Mouse (Mus musculus): ENCODE measurements at regions not wholly inside any gene's neighbourhood (a gene's known extent, or its start where the extent isn't known, plus 50 kb on each side); places are given as distances from the start of the nearest gene placed in this dataset.

- H3K4me3 ChIP-seq (replicated peaks; ENCODE audit: low read length), result no peak overlapping the region
- 43% methylated on average over 5 of the region's 5 CpGs for WGBS
- no peaks in the 10 kb centered on the region for H3K4me1 ChIP-seq (replicated peaks; ENCODE audit: control insufficient read depth, insufficient read depth, low read length)
- H3K27ac ChIP-seq (ENCODE audit: low read length), result no peak overlapping the region
- ATAC-seq, result no peak
- H3K9me3 ChIP-seq (ENCODE audit: control insufficient read depth, low read length), result no peaks in the 10 kb centered on the region
- H3K27me3 ChIP-seq (replicated peaks; ENCODE audit: control insufficient read depth, insufficient read depth, low read length), result no peaks in the 10 kb centered on the region
- H3K4me2 ChIP-seq (ENCODE audit: low read length), result no peak overlapping the region
- H3K36me3 ChIP-seq (ENCODE audit: control insufficient read depth, insufficient read depth), result no peaks in the 10 kb centered on the region
- H3K9ac ChIP-seq (replicated peaks; ENCODE audit: low read depth, low read length), result no peak overlapping the region
These were observed 94.5 kb upstream of the 4930596D02Rik start for GRCm38 (mm10) chr14:35906313-35906712.

GRCm38 (mm10) chr14:35884658-35885273, 73.0 kb upstream of the 4930596D02Rik start:
- WGBS, result 81% methylated on average over 6 of the region's 6 CpGs
- H3K27me3 ChIP-seq (replicated peaks; ENCODE audit: control insufficient read depth, insufficient read depth, low read length), result no peaks in the 10 kb centered on the region
- no peak overlapping the region for H3K27ac ChIP-seq (ENCODE audit: low read length)
- no peaks in the 10 kb centered on the region for H3K9me3 ChIP-seq (ENCODE audit: control insufficient read depth, low read length)
- 0 out of 2 replicates have a peak, but pooled peaks cover 4% of the 10 kb centered on the region for H3K4me1 ChIP-seq (replicated peaks; ENCODE audit: control insufficient read depth, insufficient read depth, low read length)
- no peak overlapping the region for H3K4me2 ChIP-seq (ENCODE audit: low read length)
- H3K36me3 ChIP-seq (ENCODE audit: control insufficient read depth, insufficient read depth), result no peaks in the 10 kb centered on the region
- no peak overlapping the region for H3K4me3 ChIP-seq (replicated peaks; ENCODE audit: low read length)
- no peak for ATAC-seq
- no peak overlapping the region for H3K9ac ChIP-seq (replicated peaks; ENCODE audit: low read depth, low read length)

GRCm38 (mm10) chr14:35874265-35874664, 62.5 kb upstream of the 4930596D02Rik start:
- no peaks in the 10 kb centered on the region for H3K4me1 ChIP-seq (replicated peaks; ENCODE audit: control insufficient read depth, insufficient read depth, low read length)
- no peak overlapping the region for H3K9ac ChIP-seq (replicated peaks; ENCODE audit: low read depth, low read length)
- no peaks in the 10 kb centered on the region for H3K9me3 ChIP-seq (ENCODE audit: control insufficient read depth, low read length)
- H3K27ac ChIP-seq (ENCODE audit: low read length), result no peak overlapping the region
- H3K27me3 ChIP-seq (replicated peaks; ENCODE audit: control insufficient read depth, insufficient read depth, low read length), result no peaks in the 10 kb centered on the region
- peak; percentile 84 for ATAC-seq
- 72% methylated on average over 2 of the region's 2 CpGs for WGBS
- H3K4me3 ChIP-seq (replicated peaks; ENCODE audit: low read length), result no peak overlapping the region
- no peak overlapping the region for H3K4me2 ChIP-seq (ENCODE audit: low read length)
- no peaks in the 10 kb centered on the region for H3K36me3 ChIP-seq (ENCODE audit: control insufficient read depth, insufficient read depth)

Measured in forebrain, embryonic 16.5 days (tissue).